Mouse (Mus musculus): ENCODE measurements around the gene Ptger4.

DNA sequence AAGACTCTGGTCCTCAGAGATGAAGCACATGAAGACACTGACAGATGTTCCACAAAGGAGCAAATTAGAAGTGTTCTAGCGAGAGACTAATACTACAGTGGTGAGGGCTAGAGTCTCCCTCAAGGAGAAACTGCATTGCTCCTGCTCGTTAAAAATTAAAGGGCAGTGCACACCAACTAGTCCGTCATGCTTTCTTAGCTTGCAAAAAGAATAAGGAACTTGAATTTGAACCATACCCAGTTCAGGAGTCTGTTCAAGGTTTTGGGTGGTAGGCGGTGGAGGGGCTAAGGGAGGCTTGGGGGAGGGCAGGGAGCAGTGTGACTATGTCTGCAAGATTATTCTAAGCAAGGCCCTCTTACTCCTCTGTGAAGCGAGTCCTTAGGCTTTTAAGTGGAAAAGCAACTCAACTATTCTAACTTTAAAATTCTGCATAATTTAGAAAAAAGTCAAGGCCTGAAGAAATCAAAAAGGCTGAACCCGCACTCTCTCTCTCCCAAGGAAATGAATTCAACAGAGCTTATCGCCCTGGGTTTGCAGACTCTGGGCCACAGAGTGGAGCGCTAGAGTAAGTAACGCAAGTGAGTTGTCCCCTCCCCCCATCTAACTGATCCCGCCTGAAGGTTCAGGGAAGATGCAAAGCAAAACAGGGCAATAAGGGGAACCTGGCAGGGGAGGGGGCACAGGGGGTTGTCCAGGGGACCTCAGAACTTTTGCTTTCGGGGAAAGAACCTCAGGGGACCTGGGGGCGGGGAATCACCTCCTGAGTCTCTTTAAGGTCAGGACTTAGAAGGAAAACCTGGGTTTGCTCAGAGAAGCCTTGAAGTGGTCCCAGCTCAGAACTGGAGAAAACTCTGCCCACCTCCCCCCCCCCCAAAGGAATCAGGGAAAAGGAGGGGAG is 2.4 kb downstream of the Ptger4 start:
- TF ChIP-seq CTCF (IDR thresholded peaks at IDR 0.05; ENCODE audit: control insufficient read depth, insufficient read depth, insufficient replicate concordance, low read depth, low read length): no peak
- TF ChIP-seq POLR2A (IDR thresholded peaks at IDR 0.05; ENCODE audit: control insufficient read depth, low read depth, low read length): no peak

Data from testis, adult 2 months (tissue).